Mouse (Mus musculus) right cerebral cortex, postnatal 4 days (tissue): ENCODE data around the gene B3gnt3.

Source experiments
- DNase-seq: peaks from one replicate; pipeline ENCODE4 v3.0.0-alpha.2; 2022

Gene B3gnt3

DNA sequence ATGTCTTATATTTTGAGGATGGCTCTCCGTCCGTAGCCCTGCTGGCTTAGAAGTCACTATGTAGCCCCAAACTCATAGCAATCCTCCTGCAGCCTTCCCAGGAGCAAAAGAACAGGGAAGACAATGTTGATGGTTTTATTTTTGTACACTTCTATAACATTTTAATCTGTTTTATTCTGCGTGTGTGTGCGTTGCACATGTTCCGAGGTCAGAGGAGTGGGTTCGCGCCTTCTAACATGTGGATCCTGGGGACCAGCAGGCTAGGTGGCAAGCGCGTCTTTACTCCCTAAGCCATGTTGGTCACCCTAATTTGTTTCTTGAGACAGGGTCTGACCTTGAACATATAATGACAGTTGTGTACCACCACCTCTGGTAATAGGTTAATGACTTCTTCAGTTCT lies 24.8 kb downstream of the B3gnt3 start:
- DNase-seq: no peak

DNA sequence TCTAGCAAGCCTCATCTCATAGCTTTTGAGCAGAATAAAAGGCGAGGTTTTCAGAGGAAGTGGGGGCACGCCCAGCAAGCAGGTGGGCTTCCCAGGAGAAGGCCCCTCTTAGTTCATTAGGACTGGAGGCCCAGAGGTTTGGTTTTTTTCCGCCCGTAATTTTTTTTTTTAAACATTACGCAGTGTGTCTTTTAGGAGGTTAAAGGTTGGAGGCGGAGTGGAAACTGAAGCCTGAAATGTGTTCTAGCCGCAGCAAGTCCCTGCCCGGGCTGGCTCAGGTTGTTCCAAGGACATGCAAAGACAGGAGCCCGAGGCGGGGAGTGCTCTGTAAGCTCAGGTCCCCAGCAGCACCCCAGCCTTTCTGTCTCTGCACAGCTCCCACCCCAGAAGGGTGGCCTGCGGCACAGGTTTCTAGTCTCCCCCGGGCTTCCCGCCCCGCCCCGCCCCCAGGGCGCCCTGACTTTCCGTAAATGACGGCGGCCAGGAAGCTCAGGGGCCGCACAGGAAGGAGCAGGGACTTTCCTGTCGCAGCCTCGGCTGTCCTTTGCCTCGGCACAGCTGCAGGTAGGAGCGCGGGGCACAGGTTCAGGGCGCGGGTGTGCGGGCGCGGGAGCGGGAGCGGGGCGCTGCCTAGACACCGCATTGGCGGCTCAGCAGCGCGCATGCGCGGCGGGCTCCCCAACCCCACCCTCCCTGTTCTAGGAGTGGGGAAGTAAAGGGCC lies 25.4 kb downstream of the B3gnt3 start, which contains the start of gene Jak3:
Gene Jak3 (plus strand): TSS at position 277 of the 722 bp plus-strand sequence.
- DNase-seq: peak; percentile 74

DNA sequence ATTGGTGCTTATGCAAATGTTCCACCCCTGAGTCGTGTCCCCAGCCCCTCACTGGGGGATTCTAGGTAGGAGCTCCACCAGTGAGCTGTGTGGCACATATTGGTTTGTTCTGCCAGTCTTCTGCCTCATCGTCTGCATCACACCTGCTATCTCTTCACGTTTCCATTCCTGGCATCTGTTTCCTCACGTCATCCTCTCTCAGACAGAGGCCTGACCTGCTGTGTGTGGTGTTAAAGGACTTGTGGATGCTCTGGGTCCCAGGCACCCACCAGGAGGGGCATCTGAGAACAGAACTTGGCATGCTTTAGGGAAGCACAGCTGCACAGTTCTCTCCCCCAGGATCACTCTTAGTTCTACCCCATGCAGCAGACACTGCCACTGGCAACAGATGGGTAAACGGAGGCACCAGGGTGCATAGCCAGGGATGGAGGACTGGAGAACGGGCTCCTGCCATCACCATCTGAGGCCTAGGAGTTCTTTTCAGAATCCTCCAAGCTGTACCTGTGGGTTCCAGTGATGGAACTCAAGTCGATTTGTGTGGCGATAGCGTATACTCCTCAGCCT lies 26.1 kb downstream of the B3gnt3 start:
- no peak for DNase-seq

DNA sequence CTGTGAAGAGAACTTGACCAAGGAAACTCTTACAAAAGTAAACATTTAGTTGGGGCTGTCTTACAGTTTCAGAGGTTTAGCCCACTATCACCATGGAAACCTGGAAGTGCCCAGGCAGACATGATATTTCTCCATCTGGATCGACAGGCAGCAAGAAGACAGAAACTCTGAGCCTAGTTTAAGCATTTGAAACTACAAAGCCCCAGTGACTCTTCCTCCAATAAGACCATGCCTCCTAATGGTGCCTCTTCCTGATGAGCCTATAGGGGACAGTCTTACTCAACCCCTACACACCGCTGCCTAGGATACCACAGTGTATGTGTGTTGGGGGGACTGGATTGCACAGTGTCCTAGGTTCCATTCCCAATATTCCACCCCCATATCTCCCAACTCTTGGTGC lies 27.5 kb downstream of the B3gnt3 start:
- no peak for DNase-seq

GRCm38 (mm10) chr8:71672168-71672735 lies 29.3 kb downstream of the B3gnt3 start:
- DNase-seq: no peak

DNA sequence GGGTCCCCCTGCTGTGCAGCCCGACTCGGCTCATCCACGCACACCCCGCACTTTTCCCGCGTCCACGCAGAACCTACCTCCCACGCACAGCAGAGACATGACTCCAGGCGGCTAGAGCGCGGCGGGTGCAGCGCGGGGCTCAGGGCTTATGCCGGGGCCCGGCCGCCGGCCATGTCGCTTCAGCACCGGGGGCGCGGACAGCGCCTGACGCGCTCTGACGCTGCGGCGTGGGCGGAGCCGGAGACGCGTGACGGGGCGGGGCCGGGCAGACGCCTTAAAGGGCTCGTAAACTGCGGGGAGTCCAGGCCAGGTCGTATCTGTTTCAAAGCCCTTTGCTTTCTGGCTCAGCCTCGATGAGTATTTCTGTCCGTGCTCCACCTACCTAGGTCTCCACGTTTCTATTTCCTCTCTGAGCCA lies 30.0 kb downstream of the B3gnt3 start, which contains the start of gene Unc13a:
Gene Unc13a (minus strand): TSS at position 209 of the 417 bp plus-strand sequence.
- peak; percentile 94 for DNase-seq

GRCm38 (mm10) chr8:71670621-71671548 lies 30.7 kb downstream of the B3gnt3 start:
- peak; percentile 82 for DNase-seq

GRCm38 (mm10) chr8:71670198-71670597 lies 31.4 kb downstream of the B3gnt3 start:
- DNase-seq: no peak

DNA sequence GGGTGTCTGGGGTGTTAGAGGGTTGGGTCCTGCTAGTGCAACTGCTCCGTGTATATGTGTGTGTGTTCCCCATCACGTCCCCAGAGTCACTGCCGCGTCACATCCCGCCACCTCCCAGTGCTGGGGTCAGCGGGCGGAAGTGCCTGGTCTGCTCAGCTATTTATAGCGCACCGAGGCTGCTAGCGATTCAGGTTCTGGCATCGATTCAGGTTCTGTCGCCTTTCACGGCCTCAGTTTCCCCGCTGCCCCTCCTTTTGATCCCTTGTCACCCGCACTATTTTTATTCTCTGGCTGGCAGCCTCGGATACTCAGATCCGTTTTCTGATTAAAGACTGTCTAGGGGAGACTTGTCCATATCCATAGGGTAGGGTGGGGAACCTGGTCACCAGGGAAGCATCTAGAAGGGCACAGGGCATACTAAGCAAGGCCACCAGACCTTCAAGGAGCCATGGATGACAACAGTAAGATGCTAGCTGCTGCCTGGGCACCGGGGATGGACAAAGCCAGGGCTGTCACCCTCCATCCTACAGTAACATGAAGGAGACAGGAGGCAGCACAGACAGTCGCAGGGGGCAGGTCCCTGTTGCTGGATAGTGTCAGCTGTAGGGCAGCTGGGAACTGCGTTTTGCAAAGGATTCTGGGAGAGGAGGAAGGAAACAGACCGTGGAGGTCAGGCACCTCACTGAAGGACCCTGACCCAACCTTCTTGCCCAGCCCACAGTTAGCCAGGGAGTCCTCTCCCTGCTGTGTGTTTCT lies 33.2 kb downstream of the B3gnt3 start:
- DNase-seq: no peak

GRCm38 (mm10) chr8:71667256-71667655 lies 34.3 kb downstream of the B3gnt3 start:
- no peak for DNase-seq

- no peak for DNase-seq
These were observed 34.7 kb downstream of the B3gnt3 start for GRCm38 (mm10) chr8:71666855-71667254.

GRCm38 (mm10) chr8:71665331-71666130 lies 36.1 kb downstream of the B3gnt3 start:
- DNase-seq: no peak

DNA sequence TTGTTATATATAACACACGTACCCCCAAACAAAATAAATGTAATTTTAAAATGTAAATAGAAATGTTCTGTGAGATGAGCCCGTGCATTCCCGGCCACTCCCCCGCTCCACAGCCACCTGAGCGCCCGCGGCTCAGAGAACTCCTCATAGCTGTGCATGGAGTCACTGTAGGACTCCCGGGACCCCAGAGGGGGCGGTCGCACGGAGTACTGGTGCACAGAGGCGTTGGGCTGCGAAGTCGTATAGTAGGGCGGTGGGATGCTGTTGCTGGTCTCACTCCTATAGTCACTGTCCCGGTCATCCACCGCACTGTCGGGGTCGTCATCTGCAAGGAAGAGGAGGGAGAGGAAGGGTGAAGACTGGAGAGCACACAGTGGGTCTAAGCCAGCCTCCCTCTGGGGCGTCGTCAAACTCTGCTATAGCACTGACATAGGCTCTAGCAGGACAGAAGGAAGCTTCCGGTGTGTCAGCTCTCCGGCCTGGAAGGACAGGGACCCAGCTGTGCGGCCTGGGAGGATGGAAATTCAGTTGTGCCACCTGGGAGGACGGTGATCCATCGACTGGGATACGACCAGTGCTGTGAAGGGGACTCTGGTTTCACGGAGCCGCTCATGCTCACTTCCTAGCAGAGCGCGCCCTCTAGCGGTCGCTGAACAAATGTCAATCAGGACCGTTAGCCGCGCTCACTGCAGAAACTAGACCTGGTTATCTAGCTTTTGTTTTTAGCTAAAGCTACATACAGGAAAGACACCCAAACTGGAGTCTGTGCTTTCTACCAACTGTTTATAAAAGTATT lies 41.1 kb downstream of the B3gnt3 start:
- peak; percentile 95 for DNase-seq

DNA sequence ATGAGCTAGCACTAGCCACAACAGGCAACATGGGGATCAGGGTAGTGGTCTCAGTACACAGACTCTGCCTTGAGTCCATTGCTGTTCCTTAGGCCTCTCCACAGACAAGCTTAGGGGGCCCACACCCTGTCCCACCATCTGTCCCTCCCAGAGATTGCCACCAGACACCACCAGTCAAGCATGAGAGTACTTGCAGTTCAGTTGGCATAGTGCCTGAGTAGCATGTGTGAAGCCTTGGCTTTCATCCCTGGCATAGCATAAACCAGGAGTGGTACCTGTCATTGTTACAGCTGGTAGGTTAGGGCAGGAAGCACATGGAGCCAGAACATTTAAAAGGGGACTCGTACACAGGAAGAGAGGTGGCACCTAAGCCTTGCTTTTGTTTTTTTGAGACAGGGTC lies 41.8 kb downstream of the B3gnt3 start:
- no peak for DNase-seq

DNA sequence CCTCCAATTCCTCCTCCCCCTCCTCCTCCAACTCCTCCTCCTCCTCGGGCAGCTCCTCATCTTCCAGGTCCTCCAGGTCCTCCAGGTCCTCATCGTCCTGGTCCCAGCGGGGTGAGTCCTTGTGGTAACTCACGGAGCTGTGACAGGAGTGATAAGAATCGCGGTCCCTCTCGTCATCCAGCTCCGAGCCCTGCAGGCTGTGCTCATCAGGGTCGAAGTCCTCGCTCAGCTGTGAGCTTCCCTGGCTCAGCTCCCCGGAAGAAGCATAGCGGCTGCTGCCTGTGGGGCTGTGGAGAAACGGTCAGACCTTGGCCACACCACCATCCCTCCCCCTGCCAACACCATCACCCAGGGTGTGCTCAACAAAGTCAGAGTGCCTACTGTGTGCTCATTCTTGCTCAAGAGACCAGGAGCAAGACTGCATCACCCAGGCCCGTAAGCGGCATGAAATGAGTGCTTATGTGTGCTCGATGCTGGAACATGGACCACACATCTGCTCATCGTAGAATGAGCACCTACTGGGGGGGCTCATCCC lies 43.0 kb downstream of the B3gnt3 start:
- no peak for DNase-seq

- no peak for DNase-seq
These were observed 43.8 kb downstream of the B3gnt3 start for GRCm38 (mm10) chr8:71657816-71658215.

GRCm38 (mm10) chr8:71654600-71654999 lies 47.0 kb downstream of the B3gnt3 start:
- DNase-seq: no peak

GRCm38 (mm10) chr8:71645510-71645909 lies 56.1 kb downstream of the B3gnt3 start:
- no peak for DNase-seq
